Mouse (Mus musculus) bone marrow, adult 2 months (tissue): ENCODE measurements around the gene Lao1. TPM values are rescaled to one million over a fixed set of nuclear protein-coding genes. Genes with fewer than 3 reads are reported as not detected.

Experiments
- H3K27ac ChIP-seq: fragments of 200-500 bp; 2 replicates; pipeline ENCODE4 v1.5.1; 2012; ENCODE audit warnings: low read depth, mild to moderate bottlenecking, control low read depth, inconsistent platforms, low read length; ENCODE audit not compliant: control insufficient read depth, poor library complexity, insufficient read depth
- H3K4me1 ChIP-seq: fragments of 200-500 bp; 2 replicates; pipeline ENCODE4 v1.6.1; 2011; ENCODE audit warnings: low read length; ENCODE audit not compliant: control insufficient read depth, insufficient read depth
- H3K4me3 ChIP-seq: fragments of 200-500 bp; replicated peaks from 2 replicates; pipeline ENCODE3; 2011; ENCODE audit warnings: mild to moderate bottlenecking, low read depth, low read length, control low read depth; ENCODE audit not compliant: control insufficient read depth
- CTCF ChIP-seq: fragments of 200-500 bp; IDR thresholded peaks from 2 replicates; pipeline ENCODE4 v1.5.1; 2011; ENCODE audit warnings: low read length, control low read depth; ENCODE audit not compliant: control insufficient read depth, insufficient read depth
- POLR2A ChIP-seq: fragments of 200-500 bp; IDR thresholded peaks from 2 replicates; pipeline ENCODE4 v1.6.1; 2011; ENCODE audit warnings: low read depth, mild to moderate bottlenecking, control low read depth, low read length, borderline replicate concordance; ENCODE audit not compliant: control insufficient read depth
- WGBS: fragments of 180-500 bp; shearing (Covaris S2); methylation state at CpG from one replicate; pipeline ENCODE4 v1.1.7; 2018; 5-methylcytosine and 5-hydroxymethylcytosine counted together
- polyA plus RNA-seq: library from polyadenylated mRNA; stranded (reverse); fragments of >200 nt; gene quantifications from 2 replicates; pipeline ENCODE4 v1.2.4, GENCODE M21; 2011; ENCODE audit warnings: low replicate concordance; ENCODE audit not compliant: missing spikeins, insufficient read depth, insufficient read length

The Lao1 gene
- polyA plus RNA-seq, 1 experiment = not detected

- Histone ChIP-seq H3K27ac (no peak overlapping the region), H3K4me3 (no peak overlapping the region), H3K4me1 (no peaks in the 10 kb centered on the region)
- TF ChIP-seq CTCF (no peak), POLR2A (no peak)
- WGBS = 79% methylated on average over 6 of the region's 6 CpGs
Observed at GRCm38 (mm10) chr4:119007602-119008001, 46.2 kb downstream of the Lao1 start.

GRCm38 (mm10) chr4:119008476-119008875 is 47.1 kb downstream of the Lao1 start:
- Histone ChIP-seq H3K4me1 (no peaks in the 10 kb centered on the region), H3K27ac (no peak overlapping the region), H3K4me3 (no peak overlapping the region)
- 80% methylated on average over 6 of the region's 6 CpGs for WGBS
- TF ChIP-seq POLR2A (no peak), CTCF (no peak)

GRCm38 (mm10) chr4:119009814-119010213 is 48.4 kb downstream of the Lao1 start:
- 71% methylated on average over 8 of the region's 8 CpGs for WGBS
- H3K4me3 ChIP-seq = no peak overlapping the region
- no peaks in the 10 kb centered on the region for H3K4me1 ChIP-seq
- H3K27ac ChIP-seq = no peak overlapping the region
- no peak for TF ChIP-seq POLR2A
- TF ChIP-seq CTCF = no peak

DNA sequence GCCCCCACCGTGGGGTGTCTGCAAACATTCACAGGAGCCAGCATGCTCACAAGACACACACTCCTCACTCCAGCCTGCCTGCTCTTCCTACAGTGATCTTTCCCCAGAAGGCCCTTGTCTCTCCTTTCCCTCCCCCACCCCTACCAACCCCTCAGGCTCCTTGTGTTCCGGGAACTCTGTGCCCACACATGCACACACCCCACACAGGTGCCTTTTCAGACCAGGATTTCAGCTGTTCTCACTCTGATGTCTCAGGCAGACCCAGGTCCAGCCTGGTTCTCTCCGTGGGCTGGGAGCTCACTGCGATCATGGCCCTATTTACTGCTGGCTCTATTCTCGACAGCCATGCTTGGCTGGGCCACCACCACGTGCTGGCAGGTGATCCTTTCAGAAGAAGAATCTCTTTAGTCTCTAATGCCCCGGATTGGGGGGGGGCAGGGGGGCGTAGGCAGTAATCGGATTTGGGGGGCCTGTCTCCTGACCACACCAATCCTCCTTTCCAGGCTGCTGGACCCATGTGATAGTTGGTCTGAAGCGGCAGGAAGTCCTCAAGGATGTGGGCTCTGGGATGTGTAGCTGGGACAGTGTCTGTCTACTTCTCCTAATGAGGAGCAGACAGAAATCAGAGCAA is 49.8 kb downstream of the Lao1 start:
- H3K27ac ChIP-seq = no peak overlapping the region
- WGBS = 75% methylated on average over 10 of the region's 10 CpGs
- no peaks in the 10 kb centered on the region for H3K4me1 ChIP-seq
- no peak overlapping the region for H3K4me3 ChIP-seq
- TF ChIP-seq CTCF = no peak
- no peak for TF ChIP-seq POLR2A

- WGBS = 70% methylated on average over 5 of the region's 5 CpGs
- H3K4me3 ChIP-seq = no peak overlapping the region
- H3K4me1 ChIP-seq = no peaks in the 10 kb centered on the region
- H3K27ac ChIP-seq = no peak overlapping the region
- no peak for TF ChIP-seq POLR2A
- no peak for TF ChIP-seq CTCF
Observed at GRCm38 (mm10) chr4:119013031-119013430, 51.7 kb downstream of the Lao1 start.

DNA sequence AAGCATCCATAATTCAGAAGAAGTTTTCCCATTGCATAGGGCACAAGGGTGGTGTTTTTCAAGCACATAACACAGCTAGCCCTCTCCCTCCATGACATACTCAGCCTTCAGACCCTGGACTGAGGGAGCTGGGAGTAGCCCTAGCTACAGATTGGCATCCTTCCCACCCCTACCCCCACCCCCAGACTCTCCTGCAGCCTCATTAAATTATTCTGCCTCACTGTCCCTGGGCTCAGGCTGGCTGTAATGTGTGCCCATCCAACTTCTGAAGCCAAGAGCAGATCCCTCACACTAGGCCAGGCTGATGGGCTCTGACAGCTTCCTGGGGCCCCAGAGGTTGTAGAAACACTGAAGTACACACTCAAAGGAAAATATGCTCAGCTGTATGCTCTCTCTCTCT is 53.6 kb downstream of the Lao1 start:
- H3K27ac ChIP-seq = no peak overlapping the region
- TF ChIP-seq POLR2A (no peak), CTCF (no peak)
- no peak overlapping the region for H3K4me3 ChIP-seq
- H3K4me1 ChIP-seq = no peaks in the 10 kb centered on the region

DNA sequence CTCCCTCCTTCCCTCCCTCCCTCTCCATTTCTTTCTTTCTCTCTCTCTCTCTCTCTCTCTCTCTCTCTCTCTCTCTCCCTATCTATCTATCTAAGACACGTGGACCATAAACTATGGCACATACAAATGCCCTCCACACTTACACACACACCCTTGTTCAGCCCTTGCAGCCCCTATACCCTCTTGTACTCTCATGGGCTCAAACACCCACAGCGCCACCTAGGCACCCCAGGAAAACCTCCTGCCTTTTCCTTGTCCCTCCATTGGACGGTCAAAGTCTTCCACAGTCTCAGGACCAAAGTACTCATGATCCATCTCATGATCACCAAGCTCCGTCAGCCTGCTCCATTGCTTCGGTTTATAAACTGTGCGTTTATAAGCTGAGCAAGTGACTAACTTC is 54.2 kb downstream of the Lao1 start:
- Histone ChIP-seq H3K4me3 (no peak overlapping the region), H3K27ac (no peak overlapping the region), H3K4me1 (no peaks in the 10 kb centered on the region)
- TF ChIP-seq POLR2A (no peak), CTCF (no peak)
- 64% methylated on average over 6 of the region's 6 CpGs for WGBS

GRCm38 (mm10) chr4:119017078-119017477 is 55.7 kb downstream of the Lao1 start:
- WGBS = 80% methylated on average over 5 of the region's 5 CpGs
- TF ChIP-seq POLR2A = no peak
- H3K4me3 ChIP-seq = no peak overlapping the region
- H3K4me1 ChIP-seq = no peaks in the 10 kb centered on the region
- no peak overlapping the region for H3K27ac ChIP-seq

Other genes starting within 250 kb of the Lao1 start
- gene Olfr1340, start 241.4 kb upstream of the Lao1 start, polyA plus RNA-seq = not detected in 2 replicates
- gene Olfr1339, start 229.4 kb upstream of the Lao1 start, polyA plus RNA-seq = not detected in 2 replicates
- gene Olfr1338, start 202.8 kb upstream of the Lao1 start, polyA plus RNA-seq = 0.50 TPM in 1 of 2 replicates, not detected in the other
- gene Olfr1337, start 179.0 kb upstream of the Lao1 start, polyA plus RNA-seq = not detected in 2 replicates
- not detected in 2 replicates for gene Olfr1335, start 151.6 kb upstream of the Lao1 start, polyA plus RNA-seq
- not detected in 2 replicates for gene Olfr1333, start 125.3 kb upstream of the Lao1 start, polyA plus RNA-seq
- gene Olfr1331, start 96.9 kb upstream of the Lao1 start, polyA plus RNA-seq = not detected in 2 replicates
- 0.41 and 1.6 TPM in 2 replicates for gene Olfr1330, start 73.0 kb upstream of the Lao1 start, polyA plus RNA-seq
- gene Olfr1329, start 44.1 kb upstream of the Lao1 start, polyA plus RNA-seq = not detected in 2 replicates
- not detected in 2 replicates for gene Olfr1328, start 23.0 kb upstream of the Lao1 start, polyA plus RNA-seq
- 6.7 and 20.9 TPM in 2 replicates for gene Slc2a1, start 147.1 kb downstream of the Lao1 start, polyA plus RNA-seq
- 5.8 TPM in 2 replicates for gene Zfp691, start 212.6 kb downstream of the Lao1 start, polyA plus RNA-seq
- 173 and 189 TPM in 2 replicates for gene Ermap, start 228.4 kb downstream of the Lao1 start, polyA plus RNA-seq
- 46.6 and 64.0 TPM in 2 replicates for gene Svbp, start 233.7 kb downstream of the Lao1 start, polyA plus RNA-seq